Mouse (Mus musculus): ENCODE measurements around the gene Rps10. TPM values are rescaled to one million over a fixed set of nuclear protein-coding genes. Genes with fewer than 3 reads are reported as not detected.
"Not testable (repeated sequence)": the region's sequence is repeated elsewhere in the genome, so short reads cannot be mapped to it uniquely, and the experiment has no call there.

The Rps10 gene
- polyA plus RNA-seq, 1 experiment = 1,236 TPM

GRCm38 (mm10) chr17:27644572-27644971 is 8.1 kb upstream of the Rps10 start:
- DNase-seq (ENCODE audit: low read depth) = no peak

- DNase-seq (ENCODE audit: low read depth) = no peak
These were observed 7.3 kb upstream of the Rps10 start for GRCm38 (mm10) chr17:27643756-27644155.

GRCm38 (mm10) chr17:27643101-27643500 is 6.6 kb upstream of the Rps10 start:
- DNase-seq (ENCODE audit: low read depth) = no peak

GRCm38 (mm10) chr17:27642491-27643062 is 6.1 kb upstream of the Rps10 start:
- DNase-seq (ENCODE audit: low read depth) = no peak

GRCm38 (mm10) chr17:27639851-27640250 is 3.4 kb upstream of the Rps10 start:
- DNase-seq (ENCODE audit: low read depth) = not testable (repeated sequence)

GRCm38 (mm10) chr17:27638921-27639332 is 2.5 kb upstream of the Rps10 start:
- DNase-seq (ENCODE audit: low read depth) = no peak

GRCm38 (mm10) chr17:27637333-27637732 is 864 bp upstream of the Rps10 start:
- DNase-seq (ENCODE audit: low read depth) = no peak

GRCm38 (mm10) chr17:27635575-27635903 is 930 bp downstream of the Rps10 start:
- not testable (repeated sequence) for DNase-seq (ENCODE audit: low read depth)

- no peak for DNase-seq (ENCODE audit: low read depth)
These were observed 1.4 kb downstream of the Rps10 start, which contains the start of gene RPS10-NUDT3 for GRCm38 (mm10) chr17:27634871-27635574. TSS of gene RPS10-NUDT3 (minus strand) at chr17:27635222.

- no peak for DNase-seq (ENCODE audit: low read depth)
These were observed 7.0 kb downstream of the Rps10 start for GRCm38 (mm10) chr17:27629249-27630020.

GRCm38 (mm10) chr17:27628376-27628775 is 8.1 kb downstream of the Rps10 start:
- no peak for DNase-seq (ENCODE audit: low read depth)

GRCm38 (mm10) chr17:27627451-27627850 is 9.0 kb downstream of the Rps10 start:
- DNase-seq (ENCODE audit: low read depth) = no peak

GRCm38 (mm10) chr17:27626681-27627080 is 9.8 kb downstream of the Rps10 start:
- DNase-seq (ENCODE audit: low read depth) = no peak

- DNase-seq (ENCODE audit: low read depth) = no peak
These were observed 10.8 kb downstream of the Rps10 start for GRCm38 (mm10) chr17:27625455-27626251.

- no peak for DNase-seq (ENCODE audit: low read depth)
These were observed 12.8 kb downstream of the Rps10 start, which contains the start of gene Nudt3 for GRCm38 (mm10) chr17:27623360-27624326. TSS of gene Nudt3 (minus strand) at chr17:27623495.

- no peak for DNase-seq (ENCODE audit: low read depth)
These were observed 13.7 kb downstream of the Rps10 start for GRCm38 (mm10) chr17:27622611-27623359.

- no peak for DNase-seq (ENCODE audit: low read depth)
These were observed 14.6 kb downstream of the Rps10 start for GRCm38 (mm10) chr17:27621705-27622531.

GRCm38 (mm10) chr17:27621161-27621560 is 15.3 kb downstream of the Rps10 start:
- no peak for DNase-seq (ENCODE audit: low read depth)

- no peak for DNase-seq (ENCODE audit: low read depth)
These were observed 21.1 kb downstream of the Rps10 start for GRCm38 (mm10) chr17:27615388-27615787.

All from gonadal fat pad, adult 2 months (tissue).